Mouse (Mus musculus): Measurements from ENCODE around the gene Gm28048. TPM values are rescaled to one million over a fixed set of nuclear protein-coding genes. Genes with fewer than 3 reads are reported as not detected.

The Gm28048 gene
- total and polyA plus RNA-seq, 2 experiments from 2014 or later, result 3.4 TPM; not detected in 1

DNA sequence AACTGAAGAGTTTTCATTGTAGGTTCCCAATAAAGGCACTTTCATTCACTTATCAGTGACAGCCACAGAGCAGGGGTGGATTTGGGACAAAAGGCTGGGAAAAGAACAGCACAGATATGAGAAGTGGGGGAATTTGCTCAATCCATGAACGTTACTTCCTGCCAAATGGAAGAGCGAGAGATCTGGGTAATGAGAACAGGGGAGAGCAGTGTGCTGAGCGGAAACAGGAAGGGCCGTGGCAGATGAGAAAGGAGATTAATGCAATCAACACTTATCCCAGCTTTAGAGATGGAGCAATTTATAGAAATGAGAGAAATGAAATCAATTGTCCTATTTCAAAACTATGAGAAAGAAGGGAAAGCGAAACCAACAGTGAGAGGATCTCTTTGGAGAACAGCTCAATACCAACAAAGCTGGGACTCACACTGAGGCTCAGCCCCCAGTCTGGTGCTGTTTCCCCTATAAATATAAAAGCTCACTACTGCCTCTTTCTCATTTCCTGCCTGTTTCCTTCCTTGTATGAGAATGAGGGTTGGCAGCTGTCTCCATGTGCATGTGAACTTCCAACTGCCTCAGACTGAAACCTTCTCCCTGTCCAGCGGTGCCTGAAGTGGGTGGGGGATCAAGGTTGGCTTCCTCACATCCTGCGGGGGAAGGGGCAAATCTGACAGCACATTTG, 110.1 kb downstream of the Gm28048 start:
- TF ChIP-seq CTCF (IDR thresholded peaks at IDR 0.05; ENCODE audit: low read depth), result no peak

DNA sequence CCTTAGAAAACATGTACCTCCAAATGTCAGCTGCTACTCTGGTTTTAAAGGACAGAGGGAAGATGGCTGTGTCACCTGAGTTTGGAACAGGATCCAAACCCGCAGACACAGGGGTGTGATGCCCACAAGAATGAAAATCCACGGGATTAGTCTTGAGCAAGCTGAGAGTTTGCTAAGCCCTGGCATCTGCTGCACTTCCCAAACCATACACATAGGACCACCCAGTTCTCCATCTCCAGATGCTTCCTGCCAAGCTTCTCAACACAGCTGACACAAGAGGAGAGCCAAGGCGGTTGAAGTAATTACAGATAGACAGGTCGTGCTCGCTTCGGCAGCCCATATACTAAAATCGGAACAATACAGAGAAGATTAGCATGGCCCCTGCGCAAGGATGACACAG, 113.3 kb downstream of the Gm28048 start:
- no peaks in the 10 kb centered on the region for H3K9me3 ChIP-seq (ENCODE audit: low read length)
- no peak overlapping the region for H3K9ac ChIP-seq (replicated peaks; ENCODE audit: low read length)
- no peaks in the 10 kb centered on the region for H3K36me3 ChIP-seq (ENCODE audit: insufficient read depth, low read length)
- ATAC-seq, result no peak
- no peak for DNase-seq (ENCODE audit: low spot score)
- H3K4me2 ChIP-seq (ENCODE audit: low read depth, low read length), result no peak overlapping the region
- no peaks in the 10 kb centered on the region; the same call in 1 of the 2 replicates for H3K4me1 ChIP-seq (ENCODE audit: insufficient read depth, low read length)
- 78% methylated on average over 8 of the region's 8 CpGs for WGBS
- no peak overlapping the region for H3K4me3 ChIP-seq (ENCODE audit: low read length)
- no peak for TF ChIP-seq CTCF (IDR thresholded peaks at IDR 0.05; ENCODE audit: low read depth)
- no peak overlapping the region for H3K27ac ChIP-seq
- no peaks in the 10 kb centered on the region for H3K27me3 ChIP-seq (ENCODE audit: insufficient read depth, low read length)

More for the DNA sequence above, 110.1 kb downstream of the Gm28048 start:
- ATAC-seq, result no peak
- Histone ChIP-seq H3K4me3 (ENCODE audit: low read length) (no peak overlapping the region), H3K36me3 (ENCODE audit: insufficient read depth, low read length) (no peaks in the 10 kb centered on the region), H3K9me3 (ENCODE audit: low read length) (no peaks in the 10 kb centered on the region), H3K27me3 (ENCODE audit: insufficient read depth, low read length) (no peaks in the 10 kb centered on the region), H3K27ac (0 out of 2 replicates have a peak overlapping the region, but pooled peaks have one; percentile 3), H3K4me2 (ENCODE audit: low read depth, low read length) (no peak overlapping the region), H3K9ac (replicated peaks; ENCODE audit: low read length) (no peak overlapping the region), H3K4me1 (ENCODE audit: insufficient read depth, low read length) (no peaks in the 10 kb centered on the region; the same call in 1 of the 2 replicates)
- WGBS, result 64% methylated on average over 7 of the region's 7 CpGs
- DNase-seq (ENCODE audit: low spot score), result no peak

DNA sequence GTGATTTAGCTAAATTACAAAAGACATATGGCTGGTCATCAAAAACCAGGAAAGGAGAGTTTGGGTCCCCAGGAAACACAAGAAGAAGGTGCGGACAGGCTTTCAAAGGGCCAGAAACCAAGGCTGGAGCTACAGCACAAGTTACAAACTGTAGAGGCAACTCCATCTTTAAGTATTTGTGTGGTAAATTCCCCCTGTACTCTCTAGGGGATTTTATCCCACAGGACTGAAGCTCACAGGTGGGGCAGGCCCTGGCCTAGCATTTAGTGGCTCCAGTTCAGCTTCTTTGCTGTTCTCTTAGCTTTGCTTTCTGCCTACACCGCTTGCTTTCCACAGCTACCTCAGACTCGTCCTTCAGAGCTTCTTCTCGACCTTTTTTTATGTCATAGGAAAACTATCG, 114.2 kb downstream of the Gm28048 start:
- Histone ChIP-seq H3K9ac (replicated peaks; ENCODE audit: low read length) (no peak overlapping the region), H3K4me1 (ENCODE audit: insufficient read depth, low read length) (no peaks in the 10 kb centered on the region), H3K4me3 (ENCODE audit: low read length) (no peak overlapping the region), H3K9me3 (ENCODE audit: low read length) (no peaks in the 10 kb centered on the region), H3K27ac (no peak overlapping the region), H3K4me2 (ENCODE audit: low read depth, low read length) (no peak overlapping the region), H3K27me3 (ENCODE audit: insufficient read depth, low read length) (no peaks in the 10 kb centered on the region), H3K36me3 (ENCODE audit: insufficient read depth, low read length) (no peaks in the 10 kb centered on the region)
- no peak for TF ChIP-seq CTCF (IDR thresholded peaks at IDR 0.05; ENCODE audit: low read depth)
- ATAC-seq, result no peak
- 91% methylated on average over 5 of the region's 5 CpGs for WGBS
- DNase-seq (ENCODE audit: low spot score), result no peak

DNA sequence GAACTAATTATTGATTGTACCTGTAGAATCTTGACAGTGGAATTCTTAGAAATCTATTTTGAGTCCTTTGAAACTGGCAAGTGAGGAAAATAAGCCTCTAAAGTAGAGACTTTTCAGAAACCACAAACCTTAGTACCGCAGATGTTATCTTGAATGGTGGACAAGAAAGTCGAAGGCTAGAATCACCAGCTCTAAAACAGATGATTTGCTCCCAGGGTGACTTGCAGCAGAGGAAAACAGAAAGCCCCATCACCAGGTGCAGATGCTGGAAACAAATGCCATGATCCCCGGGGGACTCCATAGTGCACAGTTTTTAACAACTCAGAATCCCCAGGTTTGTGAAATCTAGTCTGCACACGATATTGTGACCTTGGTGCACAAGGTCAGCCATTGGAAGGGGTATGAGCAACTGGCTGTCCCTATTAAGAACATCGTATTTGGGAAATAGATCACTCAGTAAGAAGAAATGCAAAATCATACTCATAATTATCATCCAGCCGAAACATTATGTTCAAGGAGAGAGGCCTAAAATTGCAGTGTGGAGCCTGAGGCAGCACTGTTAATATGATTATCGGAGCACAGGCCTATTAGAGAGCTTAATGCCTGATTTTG, 116.1 kb downstream of the Gm28048 start:
- no peak overlapping the region for H3K27ac ChIP-seq
- no peak for DNase-seq (ENCODE audit: low spot score)
- no peak for TF ChIP-seq CTCF (IDR thresholded peaks at IDR 0.05; ENCODE audit: low read depth)
- no peaks in the 10 kb centered on the region for H3K36me3 ChIP-seq (ENCODE audit: insufficient read depth, low read length)
- H3K9ac ChIP-seq (replicated peaks; ENCODE audit: low read length), result no peak overlapping the region
- no peaks in the 10 kb centered on the region for H3K27me3 ChIP-seq (ENCODE audit: insufficient read depth, low read length)
- ATAC-seq, result no peak
- WGBS, result 77% methylated on average over 7 of the region's 7 CpGs
- no peaks in the 10 kb centered on the region for H3K4me1 ChIP-seq (ENCODE audit: insufficient read depth, low read length)
- H3K9me3 ChIP-seq (ENCODE audit: low read length), result no peaks in the 10 kb centered on the region
- H3K4me2 ChIP-seq (ENCODE audit: low read depth, low read length), result no peak overlapping the region
- H3K4me3 ChIP-seq (ENCODE audit: low read length), result no peak overlapping the region

DNA sequence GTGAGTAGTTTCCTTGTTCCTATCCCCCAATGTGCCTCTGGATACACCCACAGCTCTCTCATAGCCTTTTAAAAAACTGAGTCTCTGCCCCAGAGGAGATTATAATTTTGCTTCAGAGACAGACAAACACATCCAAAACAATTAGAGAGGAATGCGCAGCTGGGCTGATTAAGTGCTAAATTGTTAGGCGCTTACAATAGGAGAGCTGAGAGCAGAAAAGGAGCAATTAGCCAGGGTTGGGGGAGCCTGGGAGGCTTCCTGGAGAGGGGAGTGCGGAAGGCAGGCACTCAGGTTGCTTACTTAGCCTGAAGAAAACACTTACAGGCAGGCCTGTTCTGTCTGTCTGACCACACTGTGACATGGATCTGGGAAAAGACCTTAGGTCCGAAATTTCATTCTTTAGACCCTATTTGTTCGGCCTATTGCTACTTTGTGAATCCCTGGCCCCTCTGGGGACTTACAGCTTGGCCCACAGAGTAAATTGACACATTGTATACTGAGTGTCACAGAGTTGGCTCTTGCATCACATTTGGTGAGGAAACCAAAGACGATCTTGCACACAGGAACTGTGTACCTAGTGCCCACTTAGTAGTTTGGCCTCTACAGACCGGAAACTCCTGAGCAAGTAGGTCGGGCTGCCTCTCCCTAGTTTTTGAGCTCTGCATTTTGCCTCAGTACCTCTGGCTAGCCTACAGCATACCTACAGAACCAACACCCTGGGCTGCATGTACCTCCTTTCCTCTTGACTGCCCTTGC, 117.4 kb downstream of the Gm28048 start:
- no peak for DNase-seq (ENCODE audit: low spot score)
- H3K27me3 ChIP-seq (ENCODE audit: insufficient read depth, low read length), result peaks cover 9% of the 10 kb centered on the region; the same call in 1 of the 2 replicates
- WGBS, result 62% methylated on average over 8 of the region's 8 CpGs

DNA sequence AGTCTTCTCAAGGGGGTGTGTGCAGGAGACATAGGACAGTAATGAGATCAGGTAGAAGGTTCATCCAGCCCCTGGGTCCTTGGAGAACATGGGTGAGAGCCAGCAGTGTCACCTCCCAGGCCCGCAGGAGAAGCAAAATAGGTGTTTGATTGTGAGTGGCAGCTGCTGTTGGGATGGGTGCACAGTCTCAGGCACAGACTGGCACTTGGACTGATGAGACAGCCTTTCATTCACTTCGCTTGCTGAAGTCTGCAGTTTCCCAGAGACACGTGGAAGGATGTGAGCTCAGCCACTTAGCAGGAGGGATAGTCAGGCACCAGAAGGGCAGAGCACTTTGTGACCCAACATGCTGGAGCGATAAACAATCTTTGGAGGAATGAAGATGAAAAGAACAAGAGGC, 118.3 kb downstream of the Gm28048 start:
- no peaks in the 10 kb centered on the region for H3K36me3 ChIP-seq (ENCODE audit: insufficient read depth, low read length)
- peaks cover 9% of the 10 kb centered on the region; the same call in 1 of the 2 replicates for H3K27me3 ChIP-seq (ENCODE audit: insufficient read depth, low read length)
- peaks cover 9% of the 10 kb centered on the region; the same call in 1 of the 2 replicates for H3K4me1 ChIP-seq (ENCODE audit: insufficient read depth, low read length)
- no peak overlapping the region for H3K4me3 ChIP-seq (ENCODE audit: low read length)
- DNase-seq (ENCODE audit: low spot score), result no peak
- H3K9me3 ChIP-seq (ENCODE audit: low read length), result no peaks in the 10 kb centered on the region
- no peak overlapping the region for H3K9ac ChIP-seq (replicated peaks; ENCODE audit: low read length)
- H3K4me2 ChIP-seq (ENCODE audit: low read depth, low read length), result no peak overlapping the region
- 49% methylated on average over 4 of the region's 4 CpGs for WGBS
- no peak overlapping the region for H3K27ac ChIP-seq
- no peak for ATAC-seq
- TF ChIP-seq CTCF (IDR thresholded peaks at IDR 0.05; ENCODE audit: low read depth), result no peak

More for the DNA sequence above, 117.4 kb downstream of the Gm28048 start:
- Histone ChIP-seq H3K4me1 (ENCODE audit: insufficient read depth, low read length) (peaks cover 8% of the 10 kb centered on the region; the same call in 1 of the 2 replicates), H3K36me3 (ENCODE audit: insufficient read depth, low read length) (no peaks in the 10 kb centered on the region), H3K4me3 (ENCODE audit: low read length) (no peak overlapping the region), H3K9me3 (ENCODE audit: low read length) (no peaks in the 10 kb centered on the region), H3K4me2 (ENCODE audit: low read depth, low read length) (no peak overlapping the region), H3K9ac (replicated peaks; ENCODE audit: low read length) (no peak overlapping the region), H3K27ac (no peak overlapping the region)
- ATAC-seq, result no peak
- no peak for TF ChIP-seq CTCF (IDR thresholded peaks at IDR 0.05; ENCODE audit: low read depth)
